Mouse (Mus musculus) adrenal gland, postnatal 36 days (tissue): Measurements from ENCODE around the gene Tmem182. TPM values are rescaled to one million over a fixed set of nuclear protein-coding genes. Genes with fewer than 3 reads are reported as not detected.

Experiments used
- DNase-seq, 2 experiments: peaks; one replicate each; pipeline ENCODE4 v3.0.0; 2021; ENCODE audit warnings: mixed read lengths in 1 of 2
- long read RNA-seq, 2 experiments: library from polyadenylated mRNA; stranded (forward); transcript quantifications; one replicate each; pipeline ENCODE4 v2.0.0; 2021; ENCODE audit warnings: borderline sequencing depth in 2 of 2
- total RNA-seq, 2 experiments: library from RNA; stranded (reverse); gene quantifications; 2 replicates each; pipeline ENCODE4 v1.2.3; 2021

Gene Tmem182
- total RNA-seq = 1 to 10 TPM in 1 of 2 experiments, under 1 TPM in 1; 0.95 to 3.6 TPM
- long read RNA-seq, experiment 1, partial matches to known transcripts = 0 of 3 reads
- long read RNA-seq, experiment 1, other reads (novel, unspliced or antisense) = 2 of 3 reads
- long read RNA-seq, experiment 2, partial matches to known transcripts = 0 of 2 reads
- long read RNA-seq, experiment 2, other reads (novel, unspliced or antisense) = 0 of 2 reads

DNA sequence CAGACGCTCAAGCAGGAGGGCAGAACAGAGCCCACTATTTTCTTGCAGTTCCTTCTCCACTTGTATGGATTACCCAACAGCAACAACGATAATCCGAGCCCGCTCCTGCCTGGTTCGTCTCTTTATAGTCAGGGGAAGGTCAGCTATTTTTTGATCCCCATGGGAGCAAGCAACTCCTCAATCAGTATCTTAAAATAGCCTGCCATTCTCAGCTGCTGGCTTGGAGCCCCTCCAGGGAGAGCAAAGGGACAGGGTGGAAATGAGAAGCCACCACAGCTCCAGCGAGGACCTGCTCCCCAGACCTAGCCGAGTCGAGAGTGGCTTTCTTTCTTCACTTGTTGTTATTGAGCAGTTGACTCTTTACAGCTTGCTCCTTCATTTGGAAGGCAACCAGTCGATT is at the start of gene Tmem182:
Gene Tmem182, plus strand, starts transcription at position 251 of the 400 bp plus-strand sequence.
- peak; percentile 23 to 58 for DNase-seq

GRCm38 (mm10) chr1:40759751-40760445 is 45.5 kb upstream of the Tmem182 start:
- no peak for DNase-seq

DNA sequence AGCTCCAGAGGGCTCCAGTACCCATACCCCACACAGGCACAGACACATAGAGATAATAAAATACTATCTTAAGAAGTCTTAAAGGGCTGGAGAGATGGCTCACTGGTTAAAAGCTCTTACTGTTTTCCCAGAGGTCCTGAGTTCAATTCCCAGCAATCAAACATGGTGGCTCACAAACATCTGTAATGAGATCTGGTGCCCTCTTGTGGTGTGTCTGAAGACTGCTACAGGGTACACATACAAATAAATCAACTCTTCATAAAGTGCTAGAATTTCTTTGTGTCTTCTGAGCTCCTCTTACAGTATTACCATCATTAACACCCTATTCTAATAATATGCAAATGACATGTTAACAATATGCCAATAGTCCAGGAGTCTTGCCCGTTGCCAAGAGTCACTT is 41.4 kb upstream of the Tmem182 start:
- no peak for DNase-seq

- no peak for DNase-seq
Measured at GRCm38 (mm10) chr1:40764701-40765275, 40.6 kb upstream of the Tmem182 start.

DNA sequence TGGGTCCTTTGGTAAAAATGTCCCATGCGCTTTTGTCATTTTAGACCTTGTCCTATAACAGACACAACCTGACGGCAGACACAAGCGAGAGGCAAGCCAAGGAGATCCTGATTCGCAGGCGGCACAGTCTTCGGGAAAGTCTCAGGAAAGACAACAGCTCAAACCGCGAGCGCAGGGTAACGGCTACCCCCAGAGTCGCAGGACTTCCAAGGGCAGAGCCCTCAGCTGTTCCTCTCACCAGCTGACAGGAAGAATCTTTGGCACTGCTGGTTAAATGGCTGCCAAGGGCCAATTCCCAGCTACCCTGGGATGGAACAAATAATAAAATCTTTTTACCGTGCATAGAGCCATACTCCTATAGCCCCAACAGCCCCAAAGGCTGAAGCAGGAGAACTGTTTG is 39.9 kb upstream of the Tmem182 start:
- no peak for DNase-seq

DNA sequence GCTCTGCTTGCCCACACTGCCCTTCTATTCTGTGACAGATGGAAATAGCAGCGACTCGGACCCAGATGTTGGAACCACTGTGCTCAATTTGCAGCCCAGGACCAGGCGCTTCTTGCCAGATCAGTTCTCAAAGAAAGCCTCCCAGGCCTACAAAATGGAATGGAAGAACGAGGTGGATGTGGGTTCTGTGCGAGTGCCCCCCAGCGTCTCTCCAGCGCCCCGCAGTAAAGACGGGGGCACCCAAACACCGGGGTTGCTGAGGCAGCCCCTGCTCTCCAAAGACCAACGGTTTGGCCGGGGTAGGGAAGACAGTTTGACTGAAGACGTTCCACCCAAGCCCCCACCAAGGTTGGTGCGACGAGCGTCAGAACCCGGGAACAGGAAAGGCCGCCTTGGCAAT is 37.8 kb upstream of the Tmem182 start:
- no peak for DNase-seq

GRCm38 (mm10) chr1:40768606-40769005 is 36.8 kb upstream of the Tmem182 start:
- peak; percentile 44 to 51 for DNase-seq

DNA sequence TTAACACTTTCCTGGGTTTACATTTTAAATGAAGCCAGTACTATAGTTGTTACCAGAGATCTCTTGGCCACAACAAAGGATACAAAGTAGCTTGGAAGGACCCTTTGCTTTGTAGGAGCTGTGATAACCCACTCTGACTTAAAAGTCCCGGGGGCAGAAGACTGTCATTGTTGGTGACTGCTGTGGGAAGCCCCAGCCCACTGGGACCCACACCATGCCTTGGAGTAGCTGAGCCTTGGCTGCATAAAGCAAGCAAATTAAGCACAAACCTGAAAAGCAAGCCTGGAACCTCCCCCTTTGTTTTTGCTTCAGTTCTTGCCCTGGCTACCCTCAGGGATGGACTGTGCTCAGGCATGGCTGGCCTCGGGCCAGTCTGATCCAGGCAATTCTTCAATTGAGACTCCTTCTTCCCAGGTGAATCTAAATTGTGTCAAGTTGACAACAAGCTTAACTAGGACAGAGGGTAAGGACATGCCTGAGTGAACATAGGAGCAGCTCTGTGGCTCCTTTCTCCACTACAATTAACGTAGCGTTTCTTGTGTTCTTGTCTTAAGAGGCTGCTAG is 36.0 kb upstream of the Tmem182 start:
- no peak for DNase-seq

GRCm38 (mm10) chr1:40771196-40771970 is 34.0 kb upstream of the Tmem182 start:
- DNase-seq = no peak

DNA sequence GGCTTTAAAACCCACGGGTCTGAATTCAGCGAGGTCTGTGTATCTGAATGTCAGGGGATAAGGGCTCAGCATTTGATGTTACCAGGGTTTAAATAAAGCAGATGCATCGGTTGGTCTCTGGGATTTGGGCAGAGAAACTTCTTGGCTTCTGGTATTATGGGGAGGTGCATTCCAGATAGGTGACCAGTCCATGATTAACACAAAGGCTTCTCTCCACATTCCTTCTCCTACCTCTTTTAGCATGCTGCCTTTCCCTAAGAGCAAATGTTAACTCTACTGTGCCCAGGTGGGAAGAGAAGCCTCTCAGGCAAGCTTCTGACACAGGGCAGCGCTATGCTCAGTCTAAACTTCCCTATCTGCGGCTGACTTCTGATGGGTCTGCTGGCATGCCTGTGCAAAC is 32.2 kb upstream of the Tmem182 start:
- no peak for DNase-seq

DNA sequence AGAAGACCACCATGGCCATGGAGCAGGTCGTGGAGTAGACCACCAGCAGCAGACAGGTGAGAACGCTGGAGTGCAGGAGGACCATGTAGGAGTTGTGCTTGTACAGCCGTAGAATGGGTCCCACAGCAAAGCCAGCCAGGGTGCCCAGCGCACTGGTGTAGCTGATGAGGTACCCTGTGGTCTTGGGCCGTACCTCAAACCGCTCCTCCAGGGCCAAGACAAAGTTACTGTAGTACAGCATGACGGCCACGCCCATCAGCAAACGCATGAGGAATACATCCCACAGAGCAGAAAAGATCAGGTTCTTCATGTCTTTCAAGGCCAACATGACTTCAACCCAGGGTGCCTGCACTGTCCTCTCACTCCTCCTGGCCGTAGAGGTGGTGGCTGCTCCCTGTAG is 31.4 kb upstream of the Tmem182 start:
- no peak for DNase-seq

GRCm38 (mm10) chr1:40776102-40776501 is 29.3 kb upstream of the Tmem182 start:
- no peak for DNase-seq

- no peak for DNase-seq
Measured at GRCm38 (mm10) chr1:40776763-40777162, 28.6 kb upstream of the Tmem182 start.

GRCm38 (mm10) chr1:40783450-40783849 is 22.0 kb upstream of the Tmem182 start:
- DNase-seq = no peak

DNA sequence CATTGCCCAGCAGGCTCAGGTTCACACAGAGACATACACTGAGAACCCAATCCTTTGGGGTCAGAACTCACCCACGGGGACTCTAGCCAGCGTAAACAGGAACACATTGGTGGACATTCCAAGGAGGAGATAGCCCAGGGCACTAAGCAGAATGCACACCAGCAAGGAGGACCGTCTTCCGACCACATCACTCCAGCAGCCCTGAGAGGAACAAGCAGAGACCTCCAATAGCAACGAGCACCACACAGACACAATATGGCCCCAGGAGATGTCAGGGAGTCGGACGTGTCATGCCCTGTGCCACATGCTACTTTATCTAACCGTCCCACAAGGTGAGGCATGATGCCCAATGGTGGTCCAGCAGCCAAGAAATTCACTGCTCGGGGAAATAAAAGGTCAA is 21.1 kb upstream of the Tmem182 start:
- DNase-seq = no peak

- DNase-seq = no peak
Measured at GRCm38 (mm10) chr1:40785876-40786445, 19.4 kb upstream of the Tmem182 start.

DNA sequence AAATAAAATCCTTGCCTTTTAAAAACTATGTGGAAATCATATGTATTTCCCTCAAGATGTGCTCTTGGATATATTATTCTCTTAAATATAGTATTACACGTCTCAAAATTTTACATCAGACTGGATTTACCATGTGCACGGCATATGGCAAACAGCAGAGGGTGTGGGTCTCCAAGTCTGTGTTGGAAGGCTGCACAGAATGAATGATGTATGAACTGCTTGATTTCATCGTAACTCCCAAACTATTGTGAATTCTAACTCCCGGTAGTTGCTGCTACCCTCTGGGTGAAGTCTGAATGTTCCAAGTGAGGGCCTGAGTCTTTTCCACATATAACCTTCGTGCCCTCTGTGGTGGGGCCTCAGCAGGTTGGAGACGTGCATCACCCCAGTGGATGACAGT is 16.4 kb upstream of the Tmem182 start:
- no peak for DNase-seq

GRCm38 (mm10) chr1:40789666-40790233 is 15.7 kb upstream of the Tmem182 start:
- DNase-seq = no peak

DNA sequence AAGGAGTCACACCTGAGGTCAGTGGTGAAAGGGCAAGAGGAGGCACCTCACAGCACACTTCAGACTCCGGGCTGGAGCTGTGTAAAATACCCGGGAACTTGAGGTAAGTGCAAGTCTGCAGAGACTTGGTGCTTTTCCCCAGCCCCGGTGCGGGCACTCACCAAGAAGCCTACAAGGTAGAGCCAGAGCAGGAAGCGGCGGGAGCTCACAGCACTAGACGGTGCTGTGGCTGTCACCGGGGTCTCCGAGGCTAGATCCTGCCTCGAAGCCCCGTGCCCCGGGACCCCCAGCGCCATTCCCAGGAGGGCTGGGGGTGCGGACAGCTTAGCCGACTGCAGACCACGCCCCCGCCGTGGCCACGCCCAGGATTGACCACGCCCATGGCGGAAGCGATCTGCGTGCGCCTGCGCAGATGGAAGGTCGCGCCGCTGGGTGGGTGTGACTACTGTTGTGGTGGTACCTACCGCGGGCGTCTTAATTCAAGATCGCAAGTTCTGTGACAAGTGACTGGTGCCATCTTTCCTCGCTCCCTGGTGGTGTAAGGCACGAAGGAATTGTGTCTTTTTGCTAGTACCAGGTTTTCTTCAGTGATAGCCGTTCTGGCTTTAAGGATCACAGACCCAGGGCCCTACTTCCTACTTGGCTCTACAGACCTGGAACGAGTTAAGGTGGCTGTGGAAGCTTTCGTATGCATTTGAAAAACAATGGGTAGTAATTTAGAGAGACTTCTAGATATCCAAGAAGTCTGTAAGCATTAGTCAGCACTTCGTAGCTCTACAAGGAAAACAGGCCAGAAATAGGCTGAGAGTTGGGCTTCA is 14.9 kb upstream of the Tmem182 start, which contains the start of gene Mfsd9:
Gene Mfsd9, minus strand, starts transcription at position 364 of the 818 bp plus-strand sequence.
- DNase-seq = peak; percentile 93 to 95

GRCm38 (mm10) chr1:40795508-40795907 is 9.9 kb upstream of the Tmem182 start:
- no peak for DNase-seq

DNA sequence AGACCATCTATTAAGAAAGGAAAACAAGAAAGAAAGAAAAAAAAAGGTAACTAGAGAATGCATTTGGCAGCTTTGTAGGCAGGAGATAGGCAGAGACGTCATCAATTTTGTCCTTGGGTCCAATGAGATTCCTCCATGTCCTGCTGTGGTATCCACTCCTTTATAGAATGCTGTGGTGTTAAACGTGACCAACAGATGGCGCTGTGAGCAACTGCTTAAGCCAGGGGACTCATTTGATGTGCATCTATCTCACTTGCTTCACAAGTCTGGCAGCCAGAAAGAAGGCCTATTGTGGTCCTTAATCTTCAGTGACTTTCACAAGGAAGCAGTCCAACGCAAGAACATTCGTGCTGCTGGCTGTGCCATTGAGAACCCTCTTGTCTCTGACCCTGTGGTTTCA is 8.1 kb upstream of the Tmem182 start:
- peak; percentile 67 to 78 for DNase-seq
